10 mouse cellular contexts compared by ENCODE assay signal in genomic region chr4:41684931-41685453, GRCm38 (mm10). TPM values are rescaled to one million over a fixed set of nuclear protein-coding genes. Genes with fewer than 3 reads are reported as not detected.
DNase-seq lines count a peak whose midpoint lies in the region; ATAC-seq lines count a peak whose summit lies in the region.
"Not testable (repeated sequence)": the region's sequence is repeated elsewhere in the genome, so short reads cannot be mapped to it uniquely, and the experiment has no call there.
"Had no signal": no experiment of that assay in that cellular context is flagged by ENCODE, and none has a peak within 500 bp of the region (broad histone marks: within the 10 kb centered on the region; RNA-seq: fewer than 3 reads in every experiment).

No protein-coding gene starts in this region.

- WGBS in embryonic facial prominence, embryonic 10.5 days: under 1% methylated on average over 14 of the region's 14 CpGs
- 0% methylated on average over 11 of the region's 14 CpGs for WGBS in forebrain, embryonic 12.5 days
- 0% methylated on average over 14 of the region's 14 CpGs for whole genome bisulfite sequencing in hindbrain, embryonic 10.5 days
- WGBS in intestine, embryonic 15.5 days: 2% methylated on average over 14 of the region's 14 CpGs
- 1% methylated on average over 14 of the region's 14 CpGs for WGBS in lung, embryonic 16.5 days
- 2% methylated on average over 11 of the region's 14 CpGs for WGBS in midbrain, embryonic 15.5 days
- WGBS in neural tube, embryonic 15.5 days: 0% methylated on average over 10 of the region's 14 CpGs

- peaks cover 54% of the 10 kb centered on the region for H3K4me1 ChIP-seq in embryonic facial prominence, embryonic 10.5 days
- peaks cover 55% of the 10 kb centered on the region for H3K4me1 ChIP-seq in forebrain, embryonic 12.5 days
- peaks cover 59% of the 10 kb centered on the region for H3K4me1 ChIP-seq in hindbrain, embryonic 10.5 days (replicated peaks)
- peaks cover 16% of the 10 kb centered on the region; the same call in 1 of the 2 replicates for H3K4me1 ChIP-seq in intestine, embryonic 15.5 days (replicated peaks)
- H3K4me1 ChIP-seq in lung, embryonic 16.5 days (replicated peaks; ENCODE audit: control insufficient read depth, insufficient read depth, low read length): not testable (repeated sequence)
- peaks cover 23% of the 10 kb centered on the region for H3K4me1 ChIP-seq in midbrain, embryonic 15.5 days
- H3K4me1 ChIP-seq in neural tube, embryonic 15.5 days: peaks cover 23% of the 10 kb centered on the region

- H3K4me2 ChIP-seq in forebrain, embryonic 12.5 days: peak overlapping the region; percentile 32
- H3K4me2 ChIP-seq in intestine, embryonic 15.5 days (replicated peaks); lung, embryonic 16.5 days (ENCODE audit: low read depth, low read length): not testable (repeated sequence)
- peak overlapping the region; percentile 39; the same call in 1 of the 2 replicates for H3K4me2 ChIP-seq in midbrain, embryonic 15.5 days
- H3K4me2 ChIP-seq in neural tube, embryonic 15.5 days: peak overlapping the region; percentile 46

- DNase-seq in embryonic facial prominence, embryonic 10.5 days (ENCODE audit: low spot score): not testable (repeated sequence)
- DNase-seq in gastrocnemius, postnatal 14 days: peak; percentile 2
- DNase-seq in hindbrain, embryonic 10.5 days (ENCODE audit: low spot score): peak; percentile 41

- H3K36me3 ChIP-seq in embryonic facial prominence, embryonic 10.5 days (replicated peaks); forebrain, embryonic 12.5 days (replicated peaks); intestine, embryonic 15.5 days; lung, embryonic 16.5 days (ENCODE audit: control insufficient read depth, insufficient read depth, low read length); midbrain, embryonic 15.5 days (replicated peaks); neural tube, embryonic 15.5 days: not testable (repeated sequence)
- peaks cover 34% of the 10 kb centered on the region for H3K36me3 ChIP-seq in hindbrain, embryonic 10.5 days

- H3K27ac ChIP-seq in embryonic facial prominence, embryonic 10.5 days (replicated peaks): peak overlapping the region; percentile 74; the same call in 1 of the 2 replicates
- H3K27ac ChIP-seq in forebrain, embryonic 12.5 days: peak overlapping the region; percentile 92
- peak overlapping the region; percentile 86 for H3K27ac ChIP-seq in hindbrain, embryonic 10.5 days
- not testable (repeated sequence) for H3K27ac ChIP-seq in intestine, embryonic 15.5 days; lung, embryonic 16.5 days (ENCODE audit: low read length); midbrain, embryonic 15.5 days; neural tube, embryonic 15.5 days (replicated peaks)

- not testable (repeated sequence) for H3K9ac ChIP-seq in forebrain, embryonic 12.5 days; intestine, embryonic 15.5 days; lung, embryonic 16.5 days (ENCODE audit: low read length); midbrain, embryonic 15.5 days; neural tube, embryonic 15.5 days (replicated peaks)

- 0 out of 2 replicates have a peak, but pooled peaks have one; percentile 10 for ATAC-seq in forebrain, embryonic 12.5 days (ENCODE audit: low FRiP score)
- ATAC-seq in intestine, embryonic 15.5 days: peak; percentile 24; the same call in 1 of the 2 replicates
- peak; percentile 22; the same call in 1 of the 2 replicates for ATAC-seq in lung, embryonic 16.5 days (ENCODE audit: low read depth)
- ATAC-seq in midbrain, embryonic 15.5 days (replicated peaks); neural tube, embryonic 15.5 days (ENCODE audit: low FRiP score): not testable (repeated sequence)

- intact Hi-C loops in gastrocnemius, postnatal 14 days (cut with DNase I; ENCODE audit: low total_unique reads): not testable (repeated sequence)

- peaks cover 19% of the 10 kb centered on the region for H3K27me3 ChIP-seq in embryonic facial prominence, embryonic 10.5 days (replicated peaks; ENCODE audit: low read depth, poor library complexity, severe bottlenecking)
- not testable (repeated sequence) for H3K27me3 ChIP-seq in forebrain, embryonic 12.5 days; hindbrain, embryonic 10.5 days (ENCODE audit: insufficient read depth, poor library complexity, severe bottlenecking); intestine, embryonic 15.5 days (replicated peaks); lung, embryonic 16.5 days (ENCODE audit: control insufficient read depth, insufficient read depth, low read depth, low read length); midbrain, embryonic 15.5 days (replicated peaks); neural tube, embryonic 15.5 days (replicated peaks)

- peak overlapping the region; percentile 32; the same call in 1 of the 2 replicates for H3K4me3 ChIP-seq in embryonic facial prominence, embryonic 10.5 days
- H3K4me3 ChIP-seq in forebrain, embryonic 12.5 days (replicated peaks); hindbrain, embryonic 10.5 days; intestine, embryonic 15.5 days (replicated peaks); lung, embryonic 16.5 days (ENCODE audit: low read length); midbrain, embryonic 15.5 days; neural tube, embryonic 15.5 days (replicated peaks): not testable (repeated sequence)

- not testable (repeated sequence) for H3K9me3 ChIP-seq in embryonic facial prominence, embryonic 10.5 days; forebrain, embryonic 12.5 days; hindbrain, embryonic 10.5 days; intestine, embryonic 15.5 days; lung, embryonic 16.5 days (ENCODE audit: control insufficient read depth, low read length); midbrain, embryonic 15.5 days; neural tube, embryonic 15.5 days (replicated peaks)

RNA-seq across cellular contexts. Expression of gene Cntfr, which starts 11.9 kb away (rescaled TPM):
- 8.6 and 11.1 TPM in 2 replicates for polyA plus RNA-seq in embryonic facial prominence, embryonic 10.5 days (2016; fragmentation: Nextera tagmentation; extraction: Ambion mirVana)
- polyA plus RNA-seq in forebrain, embryonic 12.5 days (2016; fragmentation: Nextera tagmentation; extraction: Ambion mirVana): 21.9 and 28.3 TPM in 2 replicates
- 10 to 100 TPM; 15.3 to 38.0 TPM for total RNA-seq in gastrocnemius, postnatal 14 days (2021)
- polyA plus RNA-seq in hindbrain, embryonic 10.5 days (2016; fragmentation: Nextera tagmentation; extraction: Ambion mirVana): 29.7 and 51.6 TPM in 2 replicates
- 5.1 and 6.4 TPM in 2 replicates for polyA plus RNA-seq in intestine, embryonic 15.5 days (2015; fragmentation: Nextera tagmentation; extraction: Ambion mirVana)
- 6.9 and 8.4 TPM in 2 replicates for polyA plus RNA-seq in lung, embryonic 16.5 days (2015; fragmentation: Nextera tagmentation; extraction: Ambion mirVana)
- 28.1 and 32.2 TPM in 2 replicates for polyA plus RNA-seq in midbrain, embryonic 15.5 days (2015; fragmentation: Nextera tagmentation; extraction: Ambion mirVana)
- polyA plus RNA-seq in neural tube, embryonic 15.5 days (2015; fragmentation: Nextera tagmentation; extraction: Ambion mirVana): 23.1 and 27.2 TPM in 2 replicates
- total RNA-seq: neutrophil, adult 5-6 weeks had no signal
- polyA plus RNA-seq: CD4-positive, CD25-positive, alpha-beta regulatory T cell, adult 4 months had no signal

RNA-seq across cellular contexts. Expression of gene Il11ra1, which starts 14.8 kb away (rescaled TPM):
- 146 and 188 TPM in 2 replicates for polyA plus RNA-seq in embryonic facial prominence, embryonic 10.5 days (2016; fragmentation: Nextera tagmentation; extraction: Ambion mirVana)
- polyA plus RNA-seq in forebrain, embryonic 12.5 days (2016; fragmentation: Nextera tagmentation; extraction: Ambion mirVana): 56.6 and 62.1 TPM in 2 replicates
- total RNA-seq in gastrocnemius, postnatal 14 days (2021): 10 to 100 TPM; 49.3 to 56.9 TPM
- 84.3 and 91.4 TPM in 2 replicates for polyA plus RNA-seq in hindbrain, embryonic 10.5 days (2016; fragmentation: Nextera tagmentation; extraction: Ambion mirVana)
- polyA plus RNA-seq in intestine, embryonic 15.5 days (2015; fragmentation: Nextera tagmentation; extraction: Ambion mirVana): 127 and 129 TPM in 2 replicates
- 111 and 120 TPM in 2 replicates for polyA plus RNA-seq in lung, embryonic 16.5 days (2015; fragmentation: Nextera tagmentation; extraction: Ambion mirVana)
- polyA plus RNA-seq in midbrain, embryonic 15.5 days (2015; fragmentation: Nextera tagmentation; extraction: Ambion mirVana): 37.5 and 40.3 TPM in 2 replicates
- polyA plus RNA-seq in neural tube, embryonic 15.5 days (2015; fragmentation: Nextera tagmentation; extraction: Ambion mirVana): 52.6 and 56.6 TPM in 2 replicates

RNA-seq across cellular contexts. Expression of gene Rpp25l, which starts 28.3 kb away (rescaled TPM):
- 91.2 and 91.9 TPM in 2 replicates for polyA plus RNA-seq in embryonic facial prominence, embryonic 10.5 days (2016; fragmentation: Nextera tagmentation; extraction: Ambion mirVana)
- 77.0 and 79.1 TPM in 2 replicates for polyA plus RNA-seq in forebrain, embryonic 12.5 days (2016; fragmentation: Nextera tagmentation; extraction: Ambion mirVana)
- 10 to 100 TPM; 40.3 to 49.9 TPM for total RNA-seq in gastrocnemius, postnatal 14 days (2021)
- polyA plus RNA-seq in hindbrain, embryonic 10.5 days (2016; fragmentation: Nextera tagmentation; extraction: Ambion mirVana): 89.7 and 96.6 TPM in 2 replicates
- polyA plus RNA-seq in intestine, embryonic 15.5 days (2015; fragmentation: Nextera tagmentation; extraction: Ambion mirVana): 58.8 and 65.0 TPM in 2 replicates
- 80.5 and 85.0 TPM in 2 replicates for polyA plus RNA-seq in lung, embryonic 16.5 days (2015; fragmentation: Nextera tagmentation; extraction: Ambion mirVana)
- 59.1 and 64.6 TPM in 2 replicates for polyA plus RNA-seq in midbrain, embryonic 15.5 days (2015; fragmentation: Nextera tagmentation; extraction: Ambion mirVana)
- polyA plus RNA-seq in neural tube, embryonic 15.5 days (2015; fragmentation: Nextera tagmentation; extraction: Ambion mirVana): 59.3 and 61.1 TPM in 2 replicates

RNA-seq across cellular contexts. Expression of gene Dctn3, which starts 38.0 kb away (rescaled TPM):
- polyA plus RNA-seq in embryonic facial prominence, embryonic 10.5 days (2016; fragmentation: Nextera tagmentation; extraction: Ambion mirVana): 133 and 140 TPM in 2 replicates
- polyA plus RNA-seq in forebrain, embryonic 12.5 days (2016; fragmentation: Nextera tagmentation; extraction: Ambion mirVana): 159 and 179 TPM in 2 replicates
- 10 to 100 TPM; 39.6 to 44.8 TPM for total RNA-seq in gastrocnemius, postnatal 14 days (2021)
- polyA plus RNA-seq in hindbrain, embryonic 10.5 days (2016; fragmentation: Nextera tagmentation; extraction: Ambion mirVana): 171 and 232 TPM in 2 replicates
- 122 and 131 TPM in 2 replicates for polyA plus RNA-seq in intestine, embryonic 15.5 days (2015; fragmentation: Nextera tagmentation; extraction: Ambion mirVana)
- 137 and 156 TPM in 2 replicates for polyA plus RNA-seq in lung, embryonic 16.5 days (2015; fragmentation: Nextera tagmentation; extraction: Ambion mirVana)
- polyA plus RNA-seq in midbrain, embryonic 15.5 days (2015; fragmentation: Nextera tagmentation; extraction: Ambion mirVana): 295 and 308 TPM in 2 replicates
- 271 and 320 TPM in 2 replicates for polyA plus RNA-seq in neural tube, embryonic 15.5 days (2015; fragmentation: Nextera tagmentation; extraction: Ambion mirVana)

RNA-seq across cellular contexts. Expression of gene Enho, which starts 44.9 kb away (rescaled TPM):
- 19.3 and 19.8 TPM in 2 replicates for polyA plus RNA-seq in embryonic facial prominence, embryonic 10.5 days (2016; fragmentation: Nextera tagmentation; extraction: Ambion mirVana)
- polyA plus RNA-seq in forebrain, embryonic 12.5 days (2016; fragmentation: Nextera tagmentation; extraction: Ambion mirVana): 43.2 and 44.7 TPM in 2 replicates
- 1 to 10 TPM; 6.7 to 9.9 TPM for total RNA-seq in gastrocnemius, postnatal 14 days (2021)
- 27.3 and 50.9 TPM in 2 replicates for polyA plus RNA-seq in hindbrain, embryonic 10.5 days (2016; fragmentation: Nextera tagmentation; extraction: Ambion mirVana)
- polyA plus RNA-seq in intestine, embryonic 15.5 days (2015; fragmentation: Nextera tagmentation; extraction: Ambion mirVana): 10.8 and 11.2 TPM in 2 replicates
- polyA plus RNA-seq in lung, embryonic 16.5 days (2015; fragmentation: Nextera tagmentation; extraction: Ambion mirVana): 7.8 and 8.1 TPM in 2 replicates
- polyA plus RNA-seq in midbrain, embryonic 15.5 days (2015; fragmentation: Nextera tagmentation; extraction: Ambion mirVana): 121 and 122 TPM in 2 replicates
- polyA plus RNA-seq in neural tube, embryonic 15.5 days (2015; fragmentation: Nextera tagmentation; extraction: Ambion mirVana): 89.8 and 111 TPM in 2 replicates
- total RNA-seq: neutrophil, adult 5-6 weeks had no signal
- polyA plus RNA-seq: CD4-positive, CD25-positive, alpha-beta regulatory T cell, adult 4 months had no signal
